Mouse (Mus musculus) neural tube, embryonic 12.5 days (tissue): ENCODE measurements at regions not wholly inside any gene's neighbourhood (a gene's known extent, or its start where the extent isn't known, plus 50 kb on each side); places are given as distances from the start of the nearest gene placed in this dataset.

ENCODE experiments used
- ATAC-seq: fragments of 200-750 bp; cut with Nextera tagmentation; 2 replicates; pipeline ENCODE4 v1.8.0; 2017; ENCODE audit warnings: low read depth, mild to moderate bottlenecking, moderate TSS enrichment, moderate library complexity; ENCODE audit not compliant: low FRiP score
- H3K27ac ChIP-seq: fragments of 300-500 bp; sonication (generic); 2 replicates; pipeline ENCODE4 v1.5.1; 2016
- H3K27me3 ChIP-seq: fragments of 300-500 bp; sonication (generic); replicated peaks from 2 replicates; pipeline ENCODE4 v1.6.1; 2016; ENCODE audit warnings: mild to moderate bottlenecking
- H3K36me3 ChIP-seq: fragments of 300-500 bp; sonication (generic); 2 replicates; pipeline ENCODE4 v1.6.1; 2016; ENCODE audit warnings: mild to moderate bottlenecking
- H3K4me1 ChIP-seq: fragments of 300-500 bp; sonication (generic); 2 replicates; pipeline ENCODE4 v1.6.1; 2016
- H3K4me2 ChIP-seq: fragments of 300-500 bp; sonication (generic); replicated peaks from 2 replicates; pipeline ENCODE4 v1.6.1; 2016; ENCODE audit warnings: mild to moderate bottlenecking
- H3K4me3 ChIP-seq: fragments of 300-500 bp; sonication (generic); 2 replicates; pipeline ENCODE4 v1.5.1; 2016
- H3K9ac ChIP-seq: fragments of 300-500 bp; sonication (generic); 2 replicates; pipeline ENCODE4 v1.6.1; 2016; ENCODE audit warnings: mild to moderate bottlenecking
- H3K9me3 ChIP-seq: fragments of 300-500 bp; sonication (generic); 2 replicates; pipeline ENCODE4 v1.6.1; 2016; ENCODE audit warnings: mild to moderate bottlenecking
- WGBS: fragments of 180-500 bp; shearing (Covaris S2); methylation state at CpG from one replicate; pipeline ENCODE4 v1.1.7; 2016; 5-methylcytosine and 5-hydroxymethylcytosine counted together

- ATAC-seq, result no peak
- Histone ChIP-seq H3K4me2 (no peak overlapping the region), H3K4me1 (no peaks in the 10 kb centered on the region), H3K27ac (no peak overlapping the region), H3K36me3 (no peaks in the 10 kb centered on the region), H3K9me3 (no peaks in the 10 kb centered on the region), H3K27me3 (no peaks in the 10 kb centered on the region), H3K9ac (no peak overlapping the region), H3K4me3 (no peak overlapping the region)
- 5% methylated on average over 8 of the region's 8 CpGs for WGBS
These were observed 250.8 kb upstream of the Usp25 start for GRCm38 (mm10) chr16:76762619-76763283.

DNA sequence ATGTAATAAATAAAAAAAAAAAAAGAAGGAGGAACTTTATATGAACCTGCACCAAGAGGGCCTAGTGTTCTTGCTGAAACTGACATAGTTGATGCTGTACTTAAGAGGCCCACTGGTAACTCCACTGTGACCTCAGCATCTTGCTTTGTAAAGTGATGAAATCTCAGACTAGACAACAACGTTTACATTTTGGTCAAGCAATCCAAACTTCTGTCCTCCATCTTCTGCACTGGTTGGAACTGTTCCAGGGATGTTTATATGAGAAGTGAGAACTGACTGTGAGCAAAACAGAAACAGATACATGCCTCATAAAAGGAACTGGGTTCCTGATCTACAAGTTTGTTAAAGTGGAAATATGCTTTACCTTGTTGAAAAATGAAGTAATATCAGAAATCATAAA is 251.7 kb upstream of the Usp25 start:
- no peaks in the 10 kb centered on the region for H3K9me3 ChIP-seq
- H3K4me1 ChIP-seq, result no peaks in the 10 kb centered on the region
- no peak for ATAC-seq
- no peak overlapping the region for H3K4me3 ChIP-seq
- no peak overlapping the region for H3K4me2 ChIP-seq
- H3K36me3 ChIP-seq, result no peaks in the 10 kb centered on the region
- no peak overlapping the region for H3K9ac ChIP-seq
- 76% methylated on average over 1 of the region's 1 CpGs for WGBS
- H3K27me3 ChIP-seq, result no peaks in the 10 kb centered on the region
- H3K27ac ChIP-seq, result no peak overlapping the region

GRCm38 (mm10) chr16:76761004-76761403 is 252.5 kb upstream of the Usp25 start:
- Histone ChIP-seq H3K27ac (no peak overlapping the region), H3K27me3 (no peaks in the 10 kb centered on the region), H3K36me3 (no peaks in the 10 kb centered on the region), H3K9me3 (no peaks in the 10 kb centered on the region), H3K4me3 (no peak overlapping the region), H3K4me2 (no peak overlapping the region), H3K4me1 (no peaks in the 10 kb centered on the region), H3K9ac (no peak overlapping the region)
- 91% methylated on average over 1 of the region's 1 CpGs for WGBS
- no peak for ATAC-seq

GRCm38 (mm10) chr16:76754871-76755270 is 258.6 kb upstream of the Usp25 start:
- no peaks in the 10 kb centered on the region for H3K36me3 ChIP-seq
- ATAC-seq, result no peak
- no peak overlapping the region for H3K27ac ChIP-seq
- H3K4me2 ChIP-seq, result no peak overlapping the region
- no peaks in the 10 kb centered on the region for H3K4me1 ChIP-seq
- H3K4me3 ChIP-seq, result no peak overlapping the region
- WGBS, result 70% methylated on average over 3 of the region's 3 CpGs
- H3K27me3 ChIP-seq, result no peaks in the 10 kb centered on the region
- H3K9ac ChIP-seq, result no peak overlapping the region
- no peaks in the 10 kb centered on the region for H3K9me3 ChIP-seq

DNA sequence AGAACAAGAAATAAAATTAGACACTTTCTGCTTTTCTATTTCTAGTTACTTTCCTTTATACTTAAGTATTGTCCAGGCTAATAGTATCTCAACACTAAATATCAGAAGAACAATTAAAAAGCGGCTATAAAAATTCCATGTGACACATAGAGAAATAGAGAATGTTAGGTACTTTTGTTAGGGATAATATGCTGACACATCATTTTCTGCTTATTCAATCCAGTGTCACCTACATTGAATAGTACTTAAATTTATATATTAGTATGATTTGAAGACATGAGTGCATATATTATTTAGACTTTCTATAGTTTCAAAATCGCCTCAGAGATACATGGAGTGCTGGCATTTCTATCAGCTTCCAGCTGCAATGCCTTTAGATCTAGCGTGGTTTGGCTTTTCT is 267.1 kb upstream of the Usp25 start:
- H3K27ac ChIP-seq, result no peak overlapping the region
- H3K9me3 ChIP-seq, result no peaks in the 10 kb centered on the region
- 92% methylated on average over 3 of the region's 3 CpGs for WGBS
- no peak overlapping the region for H3K4me3 ChIP-seq
- H3K27me3 ChIP-seq, result no peaks in the 10 kb centered on the region
- H3K4me1 ChIP-seq, result no peaks in the 10 kb centered on the region
- H3K9ac ChIP-seq, result no peak overlapping the region
- H3K36me3 ChIP-seq, result no peaks in the 10 kb centered on the region
- no peak for ATAC-seq
- no peak overlapping the region for H3K4me2 ChIP-seq

GRCm38 (mm10) chr16:76741141-76741540 is 272.4 kb upstream of the Usp25 start:
- Histone ChIP-seq H3K27me3 (no peaks in the 10 kb centered on the region), H3K9me3 (no peaks in the 10 kb centered on the region), H3K4me1 (no peaks in the 10 kb centered on the region), H3K9ac (no peak overlapping the region), H3K4me2 (no peak overlapping the region), H3K36me3 (no peaks in the 10 kb centered on the region), H3K4me3 (no peak overlapping the region), H3K27ac (no peak overlapping the region)
- no peak for ATAC-seq
- 13% methylated on average over 3 of the region's 3 CpGs for WGBS

GRCm38 (mm10) chr16:76725991-76726390 is 287.5 kb upstream of the Usp25 start:
- Histone ChIP-seq H3K9me3 (no peaks in the 10 kb centered on the region), H3K4me3 (no peak overlapping the region), H3K36me3 (no peaks in the 10 kb centered on the region), H3K27me3 (no peaks in the 10 kb centered on the region), H3K27ac (no peak overlapping the region), H3K4me1 (0 out of 2 replicates have a peak, but pooled peaks cover 3% of the 10 kb centered on the region), H3K4me2 (no peak overlapping the region), H3K9ac (no peak overlapping the region)
- ATAC-seq, result no peak
- WGBS, result 81% methylated on average over 4 of the region's 4 CpGs

GRCm38 (mm10) chr16:76725271-76725670 is 288.2 kb upstream of the Usp25 start:
- 27% methylated on average over 8 of the region's 8 CpGs for WGBS
- H3K4me3 ChIP-seq, result no peak overlapping the region
- H3K4me1 ChIP-seq, result 0 out of 2 replicates have a peak, but pooled peaks cover 3% of the 10 kb centered on the region
- no peak overlapping the region for H3K4me2 ChIP-seq
- ATAC-seq, result peak; percentile 80
- no peaks in the 10 kb centered on the region for H3K36me3 ChIP-seq
- no peak overlapping the region for H3K9ac ChIP-seq
- no peaks in the 10 kb centered on the region for H3K9me3 ChIP-seq
- H3K27ac ChIP-seq, result no peak overlapping the region
- no peaks in the 10 kb centered on the region for H3K27me3 ChIP-seq

GRCm38 (mm10) chr16:76718809-76719208 is 294.7 kb upstream of the Usp25 start:
- H3K4me2 ChIP-seq, result no peak overlapping the region
- no peaks in the 10 kb centered on the region for H3K36me3 ChIP-seq
- H3K27ac ChIP-seq, result no peak overlapping the region
- ATAC-seq, result no peak
- no peaks in the 10 kb centered on the region for H3K27me3 ChIP-seq
- WGBS, result 94% methylated on average over 1 of the region's 1 CpGs
- no peaks in the 10 kb centered on the region for H3K4me1 ChIP-seq
- H3K9me3 ChIP-seq, result no peaks in the 10 kb centered on the region
- H3K4me3 ChIP-seq, result no peak overlapping the region
- H3K9ac ChIP-seq, result no peak overlapping the region

DNA sequence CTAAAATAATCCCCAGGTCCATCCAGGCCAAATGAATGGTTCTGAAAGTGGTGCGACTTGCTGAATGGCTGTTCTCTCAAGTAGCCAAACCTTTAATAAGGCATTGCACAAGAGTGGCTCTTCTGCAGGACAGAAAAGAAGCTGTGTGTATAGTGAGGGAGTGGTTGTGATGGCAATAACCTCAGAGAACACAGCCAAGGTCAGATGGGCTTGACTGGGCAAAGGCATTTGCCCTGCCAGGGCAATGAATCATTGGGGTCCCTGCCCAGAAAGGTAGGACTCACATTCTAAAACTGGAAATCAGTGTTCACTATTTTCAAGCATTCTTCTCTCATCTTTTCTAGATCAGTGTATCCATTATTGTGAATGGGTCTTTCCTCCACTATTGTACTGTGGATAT is 295.4 kb upstream of the Usp25 start:
- no peaks in the 10 kb centered on the region for H3K36me3 ChIP-seq
- WGBS, result 91% methylated on average over 1 of the region's 1 CpGs
- H3K9me3 ChIP-seq, result no peaks in the 10 kb centered on the region

DNA sequence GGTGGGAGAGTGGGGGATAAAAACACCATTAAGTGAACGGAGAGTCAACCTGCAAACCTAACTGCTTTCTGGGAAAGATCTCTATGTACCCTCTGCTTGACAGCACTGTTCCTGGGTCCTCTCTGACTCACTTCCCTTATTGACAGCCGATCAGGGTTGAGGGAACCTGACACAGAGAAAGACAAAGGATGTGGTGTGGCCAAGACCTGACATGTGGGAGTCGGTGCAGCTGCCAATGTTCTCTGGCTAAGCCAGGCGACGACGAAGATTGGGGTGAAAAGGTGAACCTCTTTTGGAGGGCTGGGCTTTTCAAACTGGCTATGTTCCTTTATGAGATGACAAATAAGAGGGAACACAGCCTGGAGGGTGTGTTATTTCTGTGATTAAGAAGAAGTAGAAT is 318.6 kb upstream of the Usp25 start:
- H3K9me3 ChIP-seq, result no peaks in the 10 kb centered on the region
- no peak overlapping the region for H3K4me3 ChIP-seq
- no peak overlapping the region for H3K27ac ChIP-seq
- H3K4me2 ChIP-seq, result no peak overlapping the region
- no peaks in the 10 kb centered on the region for H3K27me3 ChIP-seq
- 46% methylated on average over 6 of the region's 6 CpGs for WGBS
- H3K36me3 ChIP-seq, result no peaks in the 10 kb centered on the region
- ATAC-seq, result no peak
- no peaks in the 10 kb centered on the region for H3K4me1 ChIP-seq
- H3K9ac ChIP-seq, result no peak overlapping the region

More for the DNA sequence above, 295.4 kb upstream of the Usp25 start:
- no peak overlapping the region for H3K27ac ChIP-seq
- ATAC-seq, result no peak
- no peak overlapping the region for H3K9ac ChIP-seq
- no peak overlapping the region for H3K4me3 ChIP-seq
- no peak overlapping the region for H3K4me2 ChIP-seq
- H3K4me1 ChIP-seq, result no peaks in the 10 kb centered on the region
- no peaks in the 10 kb centered on the region for H3K27me3 ChIP-seq

GRCm38 (mm10) chr16:76687735-76688447 is 314.3 kb upstream of the Nrip1 start:
- ATAC-seq, result no peak
- 0 out of 2 replicates have a peak, but pooled peaks cover 3% of the 10 kb centered on the region for H3K4me1 ChIP-seq
- H3K27me3 ChIP-seq, result no peaks in the 10 kb centered on the region
- no peak overlapping the region for H3K4me2 ChIP-seq
- no peak overlapping the region for H3K27ac ChIP-seq
- 92% methylated on average over 18 of the region's 18 CpGs for WGBS
- no peaks in the 10 kb centered on the region for H3K36me3 ChIP-seq
- no peak overlapping the region for H3K4me3 ChIP-seq
- H3K9ac ChIP-seq, result no peak overlapping the region
- H3K9me3 ChIP-seq, result no peaks in the 10 kb centered on the region

DNA sequence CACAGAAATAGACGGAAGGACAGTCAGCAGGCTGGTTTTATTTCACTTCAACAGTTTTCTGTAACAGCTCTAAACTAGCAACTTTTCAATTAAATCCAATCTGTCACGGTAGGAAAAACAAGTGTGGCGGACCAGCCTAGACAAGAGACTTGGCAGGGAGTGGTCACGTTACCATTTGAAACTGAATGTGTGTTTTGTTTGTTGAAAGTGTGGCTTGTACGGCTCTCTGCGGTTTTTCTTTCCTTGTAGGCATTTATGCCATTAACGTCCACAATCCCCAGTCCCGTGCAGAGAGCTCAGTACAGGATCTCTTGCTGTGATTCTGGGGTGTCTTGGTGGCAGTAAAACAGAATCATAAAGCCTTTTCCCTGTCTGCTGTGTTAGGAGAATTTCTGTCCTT is 311.9 kb upstream of the Nrip1 start:
- H3K27me3 ChIP-seq, result no peaks in the 10 kb centered on the region
- H3K27ac ChIP-seq, result no peak overlapping the region
- no peaks in the 10 kb centered on the region for H3K36me3 ChIP-seq
- 21% methylated on average over 8 of the region's 8 CpGs for WGBS
- ATAC-seq, result peak; percentile 87
- H3K4me2 ChIP-seq, result no peak overlapping the region
- H3K4me1 ChIP-seq, result 0 out of 2 replicates have a peak, but pooled peaks cover 3% of the 10 kb centered on the region
- no peak overlapping the region for H3K4me3 ChIP-seq
- H3K9me3 ChIP-seq, result no peaks in the 10 kb centered on the region
- no peak overlapping the region for H3K9ac ChIP-seq
